Mouse (Mus musculus) spleen, adult 2 months (tissue): Measurements from ENCODE around the gene Hcn2. TPM values are rescaled to one million over a fixed set of nuclear protein-coding genes. Genes with fewer than 3 reads are reported as not detected.

Experiments
- DNase-seq, 2 experiments: peaks; one replicate each; pipeline versions ENCODE4 v3.0.0 to v3.0.0-alpha.2; 2012 to 2021; ENCODE audit warnings: low spot score in 2 of 2, low read depth in 1 of 2
- H3K27ac ChIP-seq: fragments of 200-500 bp; 2 replicates; pipeline ENCODE4 v1.5.1; 2012; ENCODE audit warnings: low read length, inconsistent platforms; ENCODE audit not compliant: insufficient read depth
- H3K27me3 ChIP-seq: fragments of 200-500 bp; 2 replicates; pipeline ENCODE4 v1.6.1; 2012; ENCODE audit warnings: mild to moderate bottlenecking, moderate library complexity, low read length, inconsistent platforms; ENCODE audit not compliant: control insufficient read depth, insufficient read depth
- H3K36me3 ChIP-seq: fragments of 200-500 bp; 2 replicates; pipeline ENCODE4 v1.6.1; 2012; ENCODE audit warnings: mild to moderate bottlenecking, low read length, inconsistent platforms; ENCODE audit not compliant: control insufficient read depth, insufficient read depth
- H3K4me1 ChIP-seq: fragments of 200-500 bp; 2 replicates; pipeline ENCODE4 v1.6.1; 2011; ENCODE audit warnings: inconsistent platforms; ENCODE audit not compliant: control insufficient read depth, insufficient read depth, insufficient read length
- H3K4me3 ChIP-seq: fragments of 200-500 bp; 2 replicates; pipeline ENCODE4 v1.5.1; 2011; ENCODE audit warnings: mild to moderate bottlenecking, inconsistent platforms; ENCODE audit not compliant: insufficient read depth, insufficient read length; ENCODE audit errors: extremely low read depth
- CTCF ChIP-seq: fragments of 200-500 bp; IDR thresholded peaks from 2 replicates; pipeline ENCODE4 v1.5.1; 2011; ENCODE audit warnings: mild to moderate bottlenecking, inconsistent platforms; ENCODE audit not compliant: insufficient read depth, insufficient read length, insufficient replicate concordance; ENCODE audit errors: extremely low read depth
- POLR2A ChIP-seq: fragments of 200-500 bp; IDR thresholded peaks from 2 replicates; pipeline ENCODE4 v1.6.1; 2011; ENCODE audit warnings: low read depth, low read length, inconsistent platforms
- WGBS: fragments of 180-500 bp; shearing (Covaris S2); methylation state at CpG from one replicate; pipeline ENCODE4 v1.1.7; 2018; 5-methylcytosine and 5-hydroxymethylcytosine counted together
- polyA plus RNA-seq: library from polyadenylated mRNA; depleted of rRNA; stranded (reverse); fragments of >200 nt; gene quantifications from 2 replicates; pipeline ENCODE4 v1.2.3, GENCODE M21; 2012; rRNA removed

Gene Hcn2
- 0.77 and 1.5 TPM in 2 replicates for polyA plus RNA-seq

DNA sequence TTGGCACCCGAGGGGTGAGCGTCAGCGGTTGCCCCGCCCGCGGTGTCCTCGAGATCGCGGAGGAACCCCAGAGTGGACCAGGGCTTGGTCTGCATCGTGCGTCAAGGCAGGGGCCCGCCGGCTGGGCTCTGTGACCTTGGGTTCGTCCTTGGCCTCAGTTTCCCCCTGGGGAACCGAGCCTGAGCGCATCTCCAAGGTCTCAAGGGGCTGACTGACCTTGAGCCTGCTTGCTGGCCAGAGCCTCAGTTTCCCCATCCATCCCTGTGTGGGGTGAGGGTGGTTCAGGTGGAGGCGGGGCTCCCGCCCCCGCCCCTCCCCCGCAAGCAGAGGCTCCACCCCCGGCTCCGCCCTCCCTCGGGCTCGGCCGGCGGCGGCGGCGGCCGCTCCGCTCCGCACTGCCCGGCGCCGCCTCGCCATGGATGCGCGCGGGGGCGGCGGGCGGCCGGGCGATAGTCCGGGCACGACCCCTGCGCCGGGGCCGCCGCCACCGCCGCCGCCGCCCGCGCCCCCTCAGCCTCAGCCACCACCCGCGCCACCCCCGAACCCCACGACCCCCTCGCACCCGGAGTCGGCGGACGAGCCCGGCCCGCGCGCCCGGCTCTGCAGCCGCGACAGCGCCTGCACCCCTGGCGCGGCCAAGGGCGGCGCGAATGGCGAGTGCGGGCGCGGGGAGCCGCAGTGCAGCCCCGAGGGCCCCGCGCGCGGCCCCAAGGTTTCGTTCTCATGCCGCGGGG, at the start of gene Hcn2:
Gene Hcn2, plus strand, starts transcription at position 381 of the 734 bp plus-strand sequence.
- peaks cover 17% of the 10 kb centered on the region for H3K27me3 ChIP-seq

DNA sequence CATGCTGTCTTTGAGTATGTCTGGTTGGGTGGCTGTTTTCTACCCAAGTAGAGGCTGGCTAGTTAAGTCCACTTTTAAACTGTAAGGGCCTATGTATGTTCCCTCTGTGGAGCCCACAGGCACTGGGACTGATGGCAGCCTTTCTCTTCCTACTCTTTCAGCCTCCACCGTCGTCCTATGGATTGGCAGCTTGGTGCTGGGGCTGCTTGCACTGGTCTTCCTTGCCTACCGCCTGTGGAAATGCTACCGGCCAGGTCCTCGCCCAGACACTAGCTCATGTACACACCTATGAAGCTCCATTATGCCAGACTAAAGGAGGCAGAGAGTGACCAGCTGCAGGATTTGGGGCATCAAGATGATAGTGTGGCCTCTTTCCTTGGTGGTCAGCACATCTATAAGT, 48.4 kb upstream of the Hcn2 start:
- H3K4me3 ChIP-seq: no peak overlapping the region
- peaks cover 8% of the 10 kb centered on the region; the same call in 1 of the 2 replicates for H3K4me1 ChIP-seq
- H3K27ac ChIP-seq: no peak overlapping the region
- TF ChIP-seq POLR2A: no peak
- TF ChIP-seq CTCF: no peak
- H3K36me3 ChIP-seq: peaks cover 2% of the 10 kb centered on the region; the same call in 1 of the 2 replicates
- WGBS: 75% methylated on average over 5 of the region's 5 CpGs
- DNase-seq: no peak
- H3K27me3 ChIP-seq: no peaks in the 10 kb centered on the region

More for the DNA sequence above, at the start of gene Hcn2:
- TF ChIP-seq CTCF: no peak
- no peak for TF ChIP-seq POLR2A
- 3% methylated on average over 84 of the region's 91 CpGs for WGBS
- H3K36me3 ChIP-seq: peaks cover 3% of the 10 kb centered on the region; the same call in 1 of the 2 replicates
- H3K27ac ChIP-seq: no peak within 1 kb of the TSS
- peak within 1 kb of the TSS; percentile 44; the same call in 1 of the 2 replicates for H3K4me3 ChIP-seq
- H3K4me1 ChIP-seq: peaks cover 7% of the 10 kb centered on the region; the same call in 1 of the 2 replicates
- no peak for DNase-seq

DNA sequence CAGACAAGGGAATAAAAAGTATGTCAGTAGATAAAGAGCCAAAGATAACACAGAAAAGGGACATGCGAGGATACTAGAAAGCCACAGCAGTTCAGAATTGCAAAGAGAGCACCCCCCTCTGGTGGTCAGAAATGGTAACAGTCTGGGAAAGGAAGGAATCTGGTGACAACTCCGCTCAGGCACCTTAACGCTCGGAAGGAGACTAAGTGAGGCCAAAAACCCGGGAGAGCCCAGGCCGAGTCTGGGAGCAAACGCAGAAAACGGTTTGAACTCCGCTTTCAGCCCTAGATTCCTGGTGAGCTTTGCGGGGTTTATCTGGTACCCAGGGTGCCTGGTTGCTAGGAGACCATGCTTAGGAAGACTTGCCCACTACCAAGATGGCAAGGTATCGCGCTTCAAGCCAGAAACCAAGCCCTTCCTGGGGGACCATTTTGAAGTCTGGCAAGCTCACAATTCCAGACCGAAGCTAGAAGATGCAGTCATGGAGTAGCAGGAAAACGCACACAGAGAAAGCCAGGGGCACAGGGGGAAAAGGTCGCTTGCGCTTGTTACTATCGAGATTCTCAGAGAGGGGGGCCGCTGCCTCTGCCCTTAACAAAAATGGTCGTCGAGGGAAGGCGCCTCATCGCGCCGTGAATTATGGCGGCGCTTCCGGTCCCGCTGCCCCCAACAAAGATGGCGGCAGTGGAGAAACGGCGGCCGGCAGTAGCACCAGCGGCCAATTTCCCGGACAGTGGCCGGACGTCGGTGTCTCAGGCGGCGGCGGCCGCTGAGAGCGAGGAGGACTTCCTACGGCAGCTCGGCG, 47.5 kb upstream of the Hcn2 start, which contains the start of gene Tpgs1:
Gene Tpgs1, plus strand, starts transcription at position 599 of the 805 bp plus-strand sequence.
- peak; percentile 20; the same call in 1 of the 2 replicates for TF ChIP-seq POLR2A
- TF ChIP-seq CTCF: peak; percentile 67; the same call in 1 of the 2 replicates
- DNase-seq: peak; percentile 78 to 93
- WGBS: under 1% methylated on average over 45 of the region's 45 CpGs
- Histone ChIP-seq H3K27ac (peak within 1 kb of the TSS; percentile 83), H3K4me3 (peak within 1 kb of the TSS; percentile 75), H3K27me3 (no peaks in the 10 kb centered on the region), H3K4me1 (peaks cover 8% of the 10 kb centered on the region; the same call in 1 of the 2 replicates), H3K36me3 (peaks cover 2% of the 10 kb centered on the region; the same call in 1 of the 2 replicates)

DNA sequence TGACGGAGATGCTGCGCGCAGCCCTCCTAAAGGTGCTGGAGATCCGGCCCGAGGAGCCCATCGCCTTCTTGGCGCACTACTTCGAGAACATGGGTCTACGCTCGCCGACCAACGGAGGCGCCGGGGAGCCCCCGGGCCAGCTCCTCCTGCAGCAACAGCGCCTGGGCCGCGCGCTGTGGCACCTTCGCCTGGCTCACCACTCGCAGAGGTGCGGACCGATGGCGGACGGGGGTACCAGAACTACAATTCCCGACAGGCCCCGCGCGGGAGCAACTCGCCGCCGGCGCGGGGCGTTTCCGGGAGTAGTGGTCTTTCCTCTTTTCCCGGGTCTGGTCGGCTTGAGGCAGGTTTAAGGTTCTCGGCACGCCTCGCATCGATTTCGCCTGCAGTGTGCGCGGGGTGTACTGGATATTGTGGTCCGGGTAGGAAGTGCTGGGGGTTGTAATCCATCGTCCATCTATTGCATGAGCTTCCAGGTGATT, 46.8 kb upstream of the Hcn2 start:
- peak overlapping the region; percentile 83 for H3K27ac ChIP-seq
- H3K27me3 ChIP-seq: no peaks in the 10 kb centered on the region
- H3K36me3 ChIP-seq: peaks cover 2% of the 10 kb centered on the region; the same call in 1 of the 2 replicates
- H3K4me1 ChIP-seq: peaks cover 8% of the 10 kb centered on the region; the same call in 1 of the 2 replicates
- H3K4me3 ChIP-seq: peak overlapping the region; percentile 75
- peak in 1 of 2 experiments; percentile 78 for DNase-seq
- under 1% methylated on average over 47 of the region's 47 CpGs for WGBS
- TF ChIP-seq CTCF (no peak), POLR2A (no peak)

DNA sequence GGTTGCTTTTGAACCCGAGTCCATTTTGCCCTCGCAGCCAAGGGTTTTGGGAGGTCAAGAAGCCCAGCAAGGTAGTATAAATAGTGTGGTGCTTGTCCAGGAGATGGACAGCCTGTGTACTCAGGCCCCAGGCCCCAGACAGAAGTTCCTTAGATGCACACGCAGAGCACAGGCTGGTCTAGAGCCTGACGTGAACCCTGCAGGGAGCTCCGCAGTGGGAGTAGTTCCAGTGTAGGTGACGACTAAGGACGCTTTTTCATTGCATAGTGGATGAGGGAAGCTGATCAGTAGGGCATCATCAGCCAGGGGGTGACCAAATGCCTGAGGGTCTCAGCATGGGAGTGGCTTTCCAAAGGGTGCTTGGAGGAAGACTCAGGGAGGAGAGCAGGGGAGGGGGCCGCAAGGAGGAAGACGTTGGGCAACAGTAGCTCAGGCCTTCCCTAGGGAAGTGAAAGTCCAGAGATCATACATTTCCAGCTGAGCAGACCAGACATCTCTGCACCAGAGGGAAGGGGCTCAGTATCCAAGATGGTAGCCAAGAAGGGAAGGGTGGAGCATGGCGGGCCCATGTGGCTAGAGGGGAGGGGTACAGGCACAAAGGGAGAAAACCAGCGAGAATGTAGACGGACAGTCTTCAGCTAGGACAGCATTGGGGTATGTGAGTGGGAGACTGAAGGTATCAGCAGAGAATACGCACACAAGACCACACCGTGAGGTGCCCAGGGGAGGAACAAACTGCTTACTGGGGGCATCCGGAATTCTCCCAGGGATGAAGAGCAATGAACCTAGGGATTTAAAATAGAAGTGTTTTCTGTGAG, 46.2 kb upstream of the Hcn2 start:
- Histone ChIP-seq H3K27ac (peak overlapping the region; percentile 83; the same call in 1 of the 2 replicates), H3K27me3 (no peaks in the 10 kb centered on the region), H3K36me3 (peaks cover 2% of the 10 kb centered on the region; the same call in 1 of the 2 replicates), H3K4me1 (peaks cover 8% of the 10 kb centered on the region; the same call in 1 of the 2 replicates), H3K4me3 (peak overlapping the region; percentile 75)
- WGBS: 38% methylated on average over 15 of the region's 15 CpGs
- no peak for DNase-seq
- TF ChIP-seq CTCF (no peak), POLR2A (no peak)
